Mouse (Mus musculus) kidney, adult 2 months (tissue): Measurements from ENCODE around the gene Clec1b.

ENCODE experiments used
- CTCF ChIP-seq: fragments of 200-500 bp; conservative IDR thresholded peaks from 2 replicates; pipeline ENCODE4 v1.5.1; 2011; ENCODE audit warnings: low read depth, mild to moderate bottlenecking, control low read depth, low read length, moderate library complexity, mixed read lengths; ENCODE audit not compliant: insufficient read depth, insufficient read length
- POLR2A ChIP-seq: fragments of 200-500 bp; IDR thresholded peaks from one replicate; pipeline ENCODE4 v1.6.1; 2011; ENCODE audit warnings: low read depth, low read length, control low read depth

DNA sequence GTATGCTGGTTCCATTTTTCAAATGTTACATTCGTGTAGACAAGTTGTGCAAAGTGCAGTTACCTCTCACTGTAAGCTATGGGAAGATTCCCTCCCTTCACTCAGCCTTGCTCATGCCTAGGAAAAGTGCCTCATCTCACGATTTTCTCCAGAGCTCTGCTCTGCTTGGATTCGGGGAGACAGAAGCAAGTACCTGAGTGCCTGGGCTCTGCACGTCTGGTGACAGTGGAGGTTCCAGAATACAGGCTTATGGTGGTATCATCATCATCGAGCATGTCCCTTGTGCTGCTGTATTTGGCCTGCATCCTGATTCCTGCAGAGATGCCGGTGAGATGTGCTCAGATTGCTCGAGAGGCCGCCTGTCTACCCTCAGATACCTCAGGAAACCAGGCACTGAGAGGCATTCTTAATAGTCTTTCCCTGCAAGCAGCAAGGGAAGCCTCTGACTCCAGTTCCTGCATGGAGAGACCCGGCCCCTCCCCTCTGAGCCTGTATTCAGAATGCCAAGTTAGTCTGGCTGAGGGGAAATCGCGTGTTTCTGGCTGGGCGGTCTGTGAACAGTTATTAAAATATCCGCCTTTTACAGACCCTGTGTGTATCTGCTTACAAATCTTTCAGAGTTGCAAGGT is 54.4 kb downstream of the Clec1b start, which contains the start of gene Clec1a:
- no peak for TF ChIP-seq CTCF
- TF ChIP-seq POLR2A: no peak
